Mouse (Mus musculus) layer of hippocampus, adult 2 months (tissue): ENCODE measurements around the gene Atf5. TPM values are rescaled to one million over a fixed set of nuclear protein-coding genes. Genes with fewer than 3 reads are reported as not detected.

Experiments
- DNase-seq, 2 experiments: peaks; one replicate each; pipeline ENCODE4 v3.0.0; 2022; ENCODE audit warnings: low spot score in 2 of 2
- H3K27ac ChIP-seq: fragments of 200-600 bp; 2 replicates; pipeline ENCODE4 v1.8.1; 2022
- H3K4me3 ChIP-seq: fragments of 200-600 bp; 2 replicates; pipeline ENCODE4 v1.8.1; 2022; ENCODE audit warnings: mild to moderate bottlenecking
- CTCF ChIP-seq: fragments of 200-600 bp; conservative IDR thresholded peaks from 2 replicates; pipeline ENCODE4 v1.8.1; 2022; ENCODE audit warnings: antibody characterized with exemption, mild to moderate bottlenecking, moderate library complexity
- long read RNA-seq, 2 experiments: library from polyadenylated mRNA; stranded (forward); transcript quantifications; one replicate each; pipeline ENCODE4 v2.0.0; 2021; ENCODE audit warnings: borderline mapping rate in 2 of 2
- total RNA-seq, 2 experiments: library from RNA; stranded (reverse); gene quantifications; 2 replicates each; pipeline ENCODE4 v1.2.3; 2021

The Atf5 gene
- total RNA-seq = 10 to 100 TPM; 27.0 to 30.0 TPM
- long read RNA-seq, experiment 1 = 0 reads
- long read RNA-seq, experiment 2, partial matches to known transcripts = 0 of 3 reads
- long read RNA-seq, experiment 2, other reads (novel, unspliced or antisense) = 3 of 3 reads

DNA sequence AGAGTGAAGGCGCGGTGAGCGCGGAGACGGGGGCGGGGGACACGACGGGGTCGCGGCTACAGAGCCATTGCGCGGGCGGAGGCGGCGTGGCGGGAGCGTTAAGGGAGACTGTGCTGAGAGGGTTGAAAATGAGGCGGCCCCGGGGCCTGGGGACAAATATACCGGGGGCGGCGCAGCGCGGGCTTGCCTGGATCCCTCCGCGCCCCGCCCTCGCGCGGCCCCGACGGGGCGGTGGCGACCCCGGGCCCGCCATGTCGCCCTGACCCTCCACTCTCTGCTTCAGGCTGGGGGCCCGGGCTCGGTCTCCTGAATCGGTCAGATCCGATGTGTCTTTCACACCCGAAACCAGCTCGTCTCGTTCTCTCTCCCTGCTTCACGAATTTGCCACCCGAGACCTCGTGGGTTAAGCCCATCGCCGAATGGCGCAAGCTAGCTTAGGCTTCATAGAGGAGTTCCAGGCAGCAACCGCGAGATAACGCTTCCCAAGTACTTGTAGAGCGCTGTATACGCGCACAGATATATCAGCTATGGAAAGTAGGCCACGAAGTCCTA, at the start of gene Atf5:
Gene Atf5, minus strand, starts transcription at position 189 of the 552 bp plus-strand sequence.
- DNase-seq = peak in 1 of 2 experiments; percentile 35
- no peak for TF ChIP-seq CTCF
- Histone ChIP-seq H3K4me3 (peak within 1 kb of the TSS; percentile 82), H3K27ac (peak within 1 kb of the TSS; percentile 97)

DNA sequence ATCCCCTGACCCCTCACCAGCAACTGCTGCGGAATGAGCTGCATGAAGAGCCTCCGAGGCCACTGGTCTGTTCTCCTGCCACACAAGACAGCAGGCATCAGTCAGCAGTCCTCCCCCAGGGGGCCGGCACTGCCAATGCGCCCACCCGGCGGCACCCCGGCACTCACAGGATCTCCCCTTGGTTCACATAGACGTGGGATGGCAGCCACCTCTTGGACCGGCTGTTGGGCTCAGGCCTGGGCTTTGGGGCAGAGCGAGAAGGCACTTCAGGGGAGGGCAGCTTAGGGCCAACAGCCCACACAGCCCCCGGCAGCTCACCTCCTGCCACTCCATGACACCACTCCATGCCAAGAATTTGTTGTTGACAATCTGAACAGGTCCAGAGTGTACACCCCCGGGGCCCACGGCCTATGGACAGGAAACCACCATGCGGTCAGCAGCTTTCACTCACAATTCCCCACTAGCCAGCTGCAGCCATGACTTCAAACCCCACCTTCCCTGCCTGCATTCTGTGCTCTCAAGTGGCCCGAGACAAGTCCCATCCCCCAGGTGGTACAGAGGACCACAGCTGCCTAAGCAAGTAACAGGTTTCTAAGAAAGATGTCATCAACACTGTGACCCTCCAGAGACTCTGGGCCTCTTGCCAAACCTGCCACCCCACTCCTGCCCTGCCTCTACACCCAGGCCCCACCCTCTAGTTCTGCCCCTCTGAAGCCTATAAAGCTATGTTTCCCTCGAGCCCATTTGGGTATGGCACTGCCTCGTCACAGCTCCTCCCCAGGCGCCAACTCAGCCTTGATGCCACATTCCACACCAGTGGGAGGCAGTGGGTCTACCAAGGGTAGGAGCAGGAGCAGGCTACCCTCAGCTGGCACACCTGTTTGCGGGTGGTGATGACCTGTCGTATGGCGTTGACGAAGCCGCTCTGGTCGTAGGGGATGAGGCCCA, 48.4 kb upstream of the Atf5 start:
- DNase-seq = no peak
- peak overlapping the region; percentile 99 for H3K27ac ChIP-seq
- TF ChIP-seq CTCF = no peak
- H3K4me3 ChIP-seq = no peak overlapping the region

DNA sequence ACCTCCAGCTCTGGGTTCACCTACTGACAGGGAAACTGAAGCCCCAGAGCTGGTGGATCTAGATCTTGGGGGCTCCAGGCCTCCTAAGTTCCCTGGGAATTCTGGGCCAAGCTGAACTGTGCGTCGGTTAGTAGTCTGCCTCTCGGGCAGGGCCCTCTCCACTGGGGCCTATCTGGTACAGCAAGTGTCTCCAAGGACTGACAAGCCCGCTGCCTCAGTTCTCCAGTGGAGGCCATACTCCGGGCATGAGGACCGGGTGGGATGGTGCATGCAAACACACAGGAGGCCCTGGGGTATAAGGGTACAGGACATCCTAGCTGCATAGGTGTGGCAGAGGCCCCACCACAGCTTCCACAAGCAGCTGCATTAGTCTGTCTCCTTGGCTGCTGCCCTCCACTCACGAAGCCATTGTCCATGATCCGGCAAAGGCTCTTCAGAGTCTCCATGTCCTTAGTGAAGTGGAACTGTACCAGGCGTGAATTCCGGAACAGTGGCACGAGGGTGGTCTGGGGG, 47.6 kb upstream of the Atf5 start:
- no peak for DNase-seq
- Histone ChIP-seq H3K27ac (peak overlapping the region; percentile 99; the same call in 1 of the 2 replicates), H3K4me3 (no peak overlapping the region)
- no peak for TF ChIP-seq CTCF

DNA sequence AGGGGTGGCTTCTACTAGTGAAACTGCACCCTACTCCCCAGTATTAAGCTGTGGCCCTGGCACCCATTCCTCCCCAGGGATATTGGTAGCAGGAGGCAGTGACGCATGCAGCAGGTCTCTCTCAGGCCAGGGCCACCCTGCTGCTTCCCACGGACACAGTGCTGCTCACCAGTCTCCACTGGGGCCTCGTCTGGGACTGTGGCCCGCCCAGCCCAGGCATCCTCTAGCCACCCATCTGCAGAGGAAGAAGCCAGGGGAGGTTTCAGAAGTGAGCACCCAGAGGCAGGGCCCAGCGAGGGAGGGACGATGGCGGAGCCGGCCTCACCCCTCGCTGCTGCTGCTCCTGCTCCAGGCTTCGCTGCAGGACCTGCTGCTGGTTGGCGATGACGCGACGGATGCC, 46.8 kb upstream of the Atf5 start:
- DNase-seq = no peak
- TF ChIP-seq CTCF = no peak
- H3K27ac ChIP-seq = peak overlapping the region; percentile 61; the same call in 1 of the 2 replicates
- H3K4me3 ChIP-seq = no peak overlapping the region

DNA sequence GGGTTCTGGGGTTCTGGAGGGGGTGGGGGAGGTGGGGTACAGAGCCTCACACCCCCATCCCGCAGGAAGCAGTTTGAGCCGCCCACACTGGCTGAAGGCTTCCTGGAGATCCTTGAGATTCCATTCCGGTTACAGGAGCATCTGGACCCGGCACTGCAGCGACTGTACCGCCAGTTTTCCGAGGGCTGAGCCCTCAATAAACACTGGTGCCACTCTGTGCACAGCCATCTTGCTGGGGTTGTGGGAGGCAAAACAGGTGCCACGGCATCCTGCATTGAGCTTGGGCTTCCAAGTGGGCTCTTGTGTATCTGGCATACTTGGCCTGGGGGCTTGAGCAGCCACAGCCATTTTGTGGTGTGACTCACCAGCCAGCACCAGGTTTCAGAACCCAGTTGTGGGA, 46.0 kb upstream of the Atf5 start:
- TF ChIP-seq CTCF = no peak
- Histone ChIP-seq H3K27ac (peak overlapping the region; percentile 61; the same call in 1 of the 2 replicates), H3K4me3 (no peak overlapping the region)
- DNase-seq = no peak

DNA sequence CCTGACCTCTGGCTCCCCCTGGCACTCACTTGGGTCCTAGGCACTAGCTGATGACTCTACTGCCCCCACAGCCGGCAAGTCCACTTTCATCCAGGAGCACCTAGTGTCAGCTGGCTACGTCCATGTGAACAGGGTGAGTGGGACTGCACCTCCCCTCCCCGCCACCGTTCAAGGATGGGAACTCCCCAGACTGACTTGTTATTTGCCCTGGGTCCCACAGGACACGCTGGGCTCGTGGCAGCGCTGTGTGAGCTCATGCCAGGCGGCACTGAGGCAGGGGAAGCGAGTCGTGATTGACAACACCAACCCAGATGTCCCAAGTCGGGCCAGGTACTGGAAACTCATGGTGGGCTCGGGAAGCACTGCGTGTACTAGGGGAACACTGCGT, 45.0 kb upstream of the Atf5 start:
- Histone ChIP-seq H3K4me3 (no peak overlapping the region), H3K27ac (peak overlapping the region; percentile 57; the same call in 1 of the 2 replicates)
- no peak for TF ChIP-seq CTCF
- DNase-seq = no peak

DNA sequence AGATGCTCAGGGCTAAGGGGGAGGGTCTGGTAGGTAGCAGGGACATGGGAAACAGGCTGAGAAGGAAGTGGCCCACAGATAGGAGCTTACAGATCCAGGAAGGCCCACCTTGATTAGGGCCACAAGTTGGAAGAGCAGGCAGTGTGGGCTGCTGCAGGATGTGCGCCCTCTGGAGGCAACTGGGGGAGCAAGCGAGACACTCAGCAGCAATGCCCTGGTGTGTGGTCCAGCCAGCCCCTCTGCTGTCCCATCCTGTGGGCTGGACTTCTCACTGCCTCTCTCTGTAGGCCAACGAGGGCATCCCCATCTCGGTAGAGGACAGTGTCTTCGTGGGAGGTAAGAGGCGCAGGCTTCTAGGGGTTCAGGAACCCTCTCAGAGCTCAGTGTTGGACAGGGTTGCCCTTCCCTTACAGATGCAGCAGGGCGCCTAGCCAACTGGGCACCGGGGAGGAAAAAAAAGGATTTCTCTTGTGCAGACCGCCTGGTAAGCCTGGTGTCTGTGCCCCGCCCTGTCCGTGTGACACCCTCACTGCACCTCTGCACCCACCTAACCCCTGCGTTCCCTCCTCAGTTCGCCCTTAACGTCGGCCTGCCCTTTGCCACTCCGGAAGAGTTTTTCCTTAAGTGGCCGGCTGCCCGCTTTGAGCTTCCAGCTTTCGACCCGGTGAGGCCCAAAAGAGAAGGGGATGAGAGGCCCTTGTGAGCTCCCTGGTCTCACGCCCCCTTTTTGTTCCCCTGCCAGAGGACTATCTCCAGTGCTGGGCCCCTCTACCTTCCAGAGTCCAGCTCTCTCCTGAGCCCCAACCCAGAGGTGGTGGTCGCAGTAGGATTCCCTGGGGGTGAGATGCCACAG, 44.3 kb upstream of the Atf5 start:
- no peak overlapping the region; the same call in 1 of the 2 replicates for H3K4me3 ChIP-seq
- TF ChIP-seq CTCF = peak; percentile 95
- peak overlapping the region; percentile 57; the same call in 1 of the 2 replicates for H3K27ac ChIP-seq
- DNase-seq = peak; percentile 53 to 66

DNA sequence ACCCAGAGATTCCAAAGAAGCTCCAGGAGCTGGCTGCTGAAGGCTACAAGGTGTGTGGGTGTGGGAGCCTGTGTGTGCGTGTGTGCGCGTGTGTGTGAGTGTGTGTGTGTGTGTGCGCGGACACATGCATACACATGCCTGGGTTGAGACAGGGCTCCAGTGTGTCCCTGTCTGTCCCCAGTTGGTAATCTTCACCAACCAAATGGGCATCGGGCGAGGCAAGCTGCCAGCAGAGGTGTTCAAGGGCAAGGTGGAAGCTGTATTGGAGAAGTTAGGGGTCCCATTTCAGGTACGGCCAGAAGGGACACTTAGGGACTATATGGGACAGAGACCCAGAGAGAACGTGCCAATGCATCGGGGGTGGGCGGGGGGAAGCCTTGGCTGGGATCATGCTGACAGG, 43.4 kb upstream of the Atf5 start:
- DNase-seq = no peak
- H3K4me3 ChIP-seq = no peak overlapping the region
- TF ChIP-seq CTCF = no peak
- no peak overlapping the region for H3K27ac ChIP-seq

DNA sequence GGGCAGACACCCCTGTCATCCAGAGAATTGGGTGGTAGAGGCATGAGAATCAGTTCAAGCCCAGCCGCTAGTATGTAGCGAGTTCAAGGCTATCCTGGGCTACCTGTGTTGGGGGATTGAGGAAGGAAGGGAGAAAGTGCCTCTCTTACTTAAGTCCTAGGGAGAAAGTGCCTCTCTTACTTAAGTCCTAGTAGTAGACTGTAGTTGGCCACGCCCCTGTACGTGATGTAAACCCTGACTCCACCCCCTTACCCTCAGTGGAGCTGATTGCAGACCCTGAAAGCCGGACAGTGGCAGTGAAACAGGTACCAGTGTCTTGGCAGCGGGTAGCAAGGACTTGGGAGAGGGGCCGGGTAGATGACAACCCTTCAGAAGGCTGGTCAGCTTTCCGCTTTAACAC, 41.4 kb upstream of the Atf5 start:
- Histone ChIP-seq H3K27ac (peak overlapping the region; percentile 92), H3K4me3 (peak overlapping the region; percentile 94)
- no peak for TF ChIP-seq CTCF
- no peak for DNase-seq

DNA sequence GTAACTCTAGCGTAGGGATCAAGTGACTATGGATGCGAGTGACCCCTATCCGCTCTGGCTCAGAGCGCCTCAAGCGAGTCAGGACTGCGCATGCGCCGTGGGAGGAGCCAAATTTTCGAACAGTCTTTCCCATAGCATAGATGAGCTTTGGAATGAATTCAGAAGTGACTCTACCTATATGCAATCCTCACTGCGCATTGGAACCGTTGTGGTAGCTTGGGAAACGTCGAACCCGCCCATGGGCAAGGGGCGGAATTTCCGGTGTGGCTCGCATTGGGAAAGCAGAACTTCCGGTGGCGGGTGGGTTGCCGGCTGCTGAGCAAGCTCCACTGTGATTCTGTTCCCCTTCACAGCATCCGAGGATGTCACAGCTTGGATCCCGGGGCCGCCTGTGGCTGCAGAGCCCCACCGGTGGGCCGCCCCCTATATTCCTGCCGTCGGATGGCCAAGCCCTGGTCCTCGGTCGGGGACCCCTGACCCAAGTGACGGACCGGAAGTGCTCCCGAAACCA, 40.6 kb upstream of the Atf5 start, which contains the start of gene Pnkp:
Gene Pnkp, plus strand, starts transcription at position 98 of the 511 bp plus-strand sequence.
- Histone ChIP-seq H3K4me3 (peak within 1 kb of the TSS; percentile 94), H3K27ac (peak within 1 kb of the TSS; percentile 92)
- peak; percentile 91 to 94 for DNase-seq
- no peak; the same call in 1 of the 2 replicates for TF ChIP-seq CTCF

DNA sequence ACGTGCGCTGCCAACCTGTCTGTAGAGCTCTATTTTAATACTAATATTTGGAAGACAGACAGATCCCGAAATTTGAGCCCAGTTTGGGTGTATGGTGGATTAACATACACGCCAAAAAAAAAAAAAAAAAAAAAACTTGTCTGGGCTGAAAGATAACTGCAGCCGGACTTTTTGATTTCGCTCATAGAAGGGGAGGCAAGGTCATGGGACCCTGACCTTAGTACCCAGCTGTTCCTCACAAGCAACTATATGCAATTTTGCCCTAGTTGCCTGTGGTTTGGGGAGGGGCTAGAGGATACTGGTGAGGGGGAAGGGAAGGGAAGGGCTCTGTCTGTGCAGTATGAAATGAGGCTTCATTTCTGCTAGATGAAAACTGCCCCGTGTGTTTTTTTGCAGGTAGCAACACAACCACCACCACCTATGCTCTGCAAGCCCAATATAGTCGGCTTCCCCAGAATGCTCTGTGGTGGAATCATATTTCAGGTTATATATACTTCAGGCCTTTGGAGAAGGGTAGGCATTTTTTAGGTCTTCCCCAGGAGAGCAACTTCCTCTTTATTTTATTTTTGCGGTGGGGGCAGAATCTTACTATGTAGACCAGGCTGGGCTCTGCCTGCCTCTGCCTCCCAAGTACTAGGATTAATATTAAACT, 39.9 kb upstream of the Atf5 start:
- H3K27ac ChIP-seq = peak overlapping the region; percentile 92

DNA sequence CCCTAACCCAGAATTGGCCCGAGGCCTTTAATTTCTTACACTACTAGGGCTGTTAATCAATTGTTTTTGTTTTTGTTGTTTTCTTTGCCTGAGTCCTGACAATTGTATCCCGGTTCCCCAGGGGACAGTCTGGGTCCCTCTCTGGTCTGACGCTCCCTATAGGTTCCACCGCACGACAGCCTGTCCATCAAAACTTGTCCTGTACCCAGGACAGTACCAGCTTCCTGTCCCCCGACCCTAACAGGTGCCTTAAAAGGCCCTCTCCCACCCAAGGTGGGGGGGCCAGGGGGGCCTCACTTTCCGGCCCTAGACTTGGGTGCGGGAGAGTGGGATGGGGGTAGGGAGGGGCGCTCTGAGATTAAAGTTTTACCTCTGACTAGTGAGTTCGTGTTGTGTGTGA, 38.6 kb upstream of the Atf5 start:
- no peak for DNase-seq
- peak; percentile 61 for TF ChIP-seq CTCF
- Histone ChIP-seq H3K4me3 (peak overlapping the region; percentile 65), H3K27ac (peak overlapping the region; percentile 94)

More for the DNA sequence above, 39.9 kb upstream of the Atf5 start:
- TF ChIP-seq CTCF = no peak
- peak overlapping the region; percentile 94 for H3K4me3 ChIP-seq
- DNase-seq = no peak
